Mouse (Mus musculus) kidney, adult 2 months (tissue): Measurements from ENCODE around the gene Fyn.

Experiments
- CTCF ChIP-seq: fragments of 200-500 bp; conservative IDR thresholded peaks from 2 replicates; pipeline ENCODE4 v1.5.1; 2011; ENCODE audit warnings: low read depth, mild to moderate bottlenecking, control low read depth, low read length, moderate library complexity, mixed read lengths; ENCODE audit not compliant: insufficient read depth, insufficient read length
- POLR2A ChIP-seq: fragments of 200-500 bp; IDR thresholded peaks from one replicate; pipeline ENCODE4 v1.6.1; 2011; ENCODE audit warnings: low read depth, low read length, control low read depth

GRCm38 (mm10) chr10:39424643-39425042, 56.0 kb downstream of the Fyn start:
- no peak for TF ChIP-seq CTCF
- TF ChIP-seq POLR2A, result no peak
